Mouse (Mus musculus): ENCODE measurements at regions not wholly inside any gene's neighbourhood (a gene's known extent, or its start where the extent isn't known, plus 50 kb on each side); places are given as distances from the start of the nearest gene placed in this dataset.

DNA sequence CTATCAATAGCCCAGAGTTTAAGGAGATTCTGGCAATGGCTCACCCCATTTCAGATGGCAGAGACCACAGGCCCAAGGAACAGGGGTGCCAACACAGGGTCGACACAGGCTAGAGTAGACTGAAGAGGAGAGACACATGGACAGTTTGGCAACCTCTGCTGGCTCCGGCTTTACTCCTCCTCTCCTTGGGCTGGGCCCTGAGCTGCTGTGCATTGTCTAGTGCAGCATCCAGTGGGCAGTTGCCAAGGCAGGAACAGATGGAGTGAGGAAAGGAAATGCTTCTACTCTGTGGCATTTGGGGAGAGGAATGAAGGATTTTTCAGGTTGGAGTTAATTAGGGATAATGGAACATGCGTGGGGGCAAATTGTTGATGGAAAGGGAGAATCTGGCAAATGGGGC lies 151.0 kb upstream of the 1700012A03Rik start:
- TF ChIP-seq POLR2A (IDR thresholded peaks at IDR 0.05; ENCODE audit: insufficient read depth, low read depth, low read length): no peak
- TF ChIP-seq CTCF (IDR thresholded peaks at IDR 0.05; ENCODE audit: insufficient read depth, low read depth, low read length): no peak

Measured in olfactory bulb, adult 2 months (tissue).